Mouse (Mus musculus): ENCODE measurements at regions not wholly inside any gene's neighbourhood (a gene's known extent, or its start where the extent isn't known, plus 50 kb on each side); places are given as distances from the start of the nearest gene placed in this dataset.

DNA sequence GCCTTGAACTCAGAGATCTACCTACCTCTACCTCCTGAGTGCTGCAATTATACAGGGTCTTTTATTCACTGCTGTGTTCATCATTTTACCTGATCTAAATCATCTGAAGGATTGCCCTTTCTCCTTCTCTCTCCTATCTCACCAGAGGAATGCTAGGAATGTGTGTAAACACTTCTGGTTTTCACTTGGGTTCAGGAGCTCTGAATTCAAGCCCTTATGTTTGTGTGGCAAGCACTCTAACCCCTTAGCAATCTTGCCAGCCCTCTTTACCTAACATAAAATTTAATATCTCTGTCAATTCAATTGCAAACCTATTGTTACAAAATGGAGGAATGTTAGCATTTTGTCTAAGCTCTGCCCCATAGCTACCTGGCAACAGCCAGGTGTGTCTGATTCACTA, 112.8 kb upstream of the Gm10295 start:
- H3K27ac ChIP-seq (replicated peaks; ENCODE audit: low read depth, low read length), result no peak overlapping the region
- no peak overlapping the region for H3K4me3 ChIP-seq (ENCODE audit: insufficient read depth, low read depth, low read length)
- H3K4me1 ChIP-seq (ENCODE audit: control insufficient read depth, insufficient read depth, insufficient read length, low read length), result no peaks in the 10 kb centered on the region

DNA sequence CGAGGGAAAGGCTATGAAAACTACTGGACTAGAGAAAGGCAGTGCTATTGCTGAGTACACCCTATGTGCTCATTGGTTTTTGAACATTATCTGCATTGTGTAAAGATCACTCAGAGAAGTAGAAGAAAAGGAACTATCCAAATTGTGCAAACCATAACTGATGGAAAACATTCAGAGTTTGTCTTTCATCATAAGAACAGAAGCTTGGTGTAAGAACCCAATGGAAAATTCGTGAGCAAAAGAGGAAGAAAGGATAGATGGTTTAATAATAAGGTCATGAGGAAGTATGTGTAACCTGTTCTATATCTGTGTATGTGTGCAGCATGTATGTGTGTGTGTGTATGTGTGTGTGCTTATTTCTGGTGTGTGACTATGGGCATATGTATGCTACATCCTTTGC, 112.3 kb upstream of the Gm10295 start:
- Histone ChIP-seq H3K4me1 (ENCODE audit: control insufficient read depth, insufficient read depth, insufficient read length, low read length) (no peaks in the 10 kb centered on the region), H3K4me3 (ENCODE audit: insufficient read depth, low read depth, low read length) (no peak overlapping the region), H3K27ac (replicated peaks; ENCODE audit: low read depth, low read length) (no peak overlapping the region)

DNA sequence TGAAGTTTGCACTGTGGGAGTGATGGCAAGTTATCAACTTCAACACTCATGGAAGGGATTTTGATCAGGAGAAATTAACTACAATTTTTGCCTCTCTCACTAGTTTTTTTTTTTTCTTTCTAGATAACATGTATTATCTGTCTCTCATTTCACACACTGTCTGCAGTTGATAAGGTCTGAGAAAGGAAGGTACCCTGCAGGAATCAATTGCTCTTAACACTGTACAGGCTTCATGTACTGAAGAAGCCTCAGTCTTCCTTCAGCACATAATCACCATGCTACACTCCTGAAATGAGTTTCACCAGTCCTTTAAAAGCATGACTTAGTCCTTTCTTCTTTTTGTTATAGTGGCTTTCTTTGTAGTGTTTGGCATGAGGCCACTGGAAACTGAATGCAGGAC, 108.5 kb upstream of the Gm10295 start:
- no peak overlapping the region for H3K27ac ChIP-seq (replicated peaks; ENCODE audit: low read depth, low read length)
- no peaks in the 10 kb centered on the region; the same call in 1 of the 2 replicates for H3K4me1 ChIP-seq (ENCODE audit: control insufficient read depth, insufficient read depth, insufficient read length, low read length)
- no peak overlapping the region for H3K4me3 ChIP-seq (ENCODE audit: insufficient read depth, low read depth, low read length)

DNA sequence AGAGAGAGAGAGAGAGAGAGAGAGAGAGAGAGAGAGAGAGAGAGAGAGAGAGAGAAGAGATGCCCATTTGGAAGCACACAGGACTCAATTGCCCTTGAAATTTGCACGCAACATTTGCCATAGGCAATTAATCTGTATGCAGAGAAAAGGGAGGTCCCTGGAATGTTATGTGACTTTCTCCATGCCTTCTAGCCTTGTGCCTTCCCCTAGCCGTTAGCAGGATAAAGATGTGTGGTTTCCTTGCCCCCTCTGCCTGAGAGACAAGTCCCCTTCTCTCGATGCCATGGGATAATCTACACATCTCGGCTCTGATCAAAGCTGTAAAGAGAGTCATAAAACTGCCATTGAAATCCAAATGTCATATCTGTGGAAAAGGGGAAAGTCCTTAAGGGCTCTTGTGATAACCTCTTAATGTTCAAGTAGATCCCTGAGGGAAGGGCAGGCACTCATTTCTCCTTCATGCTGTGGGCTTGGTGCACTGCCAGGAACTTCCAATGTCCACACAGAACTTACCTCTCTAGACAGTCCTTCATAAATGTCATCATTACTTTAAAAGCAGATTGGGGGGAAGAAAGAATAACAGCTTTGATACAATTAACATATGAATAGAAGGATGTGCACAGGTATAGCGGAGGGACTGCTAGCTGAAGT, 106.9 kb upstream of the Gm10295 start:
- no peak overlapping the region for H3K27ac ChIP-seq (replicated peaks; ENCODE audit: low read depth, low read length)
- no peaks in the 10 kb centered on the region; the same call in 1 of the 2 replicates for H3K4me1 ChIP-seq (ENCODE audit: control insufficient read depth, insufficient read depth, insufficient read length, low read length)
- H3K4me3 ChIP-seq (ENCODE audit: insufficient read depth, low read depth, low read length), result no peak overlapping the region

DNA sequence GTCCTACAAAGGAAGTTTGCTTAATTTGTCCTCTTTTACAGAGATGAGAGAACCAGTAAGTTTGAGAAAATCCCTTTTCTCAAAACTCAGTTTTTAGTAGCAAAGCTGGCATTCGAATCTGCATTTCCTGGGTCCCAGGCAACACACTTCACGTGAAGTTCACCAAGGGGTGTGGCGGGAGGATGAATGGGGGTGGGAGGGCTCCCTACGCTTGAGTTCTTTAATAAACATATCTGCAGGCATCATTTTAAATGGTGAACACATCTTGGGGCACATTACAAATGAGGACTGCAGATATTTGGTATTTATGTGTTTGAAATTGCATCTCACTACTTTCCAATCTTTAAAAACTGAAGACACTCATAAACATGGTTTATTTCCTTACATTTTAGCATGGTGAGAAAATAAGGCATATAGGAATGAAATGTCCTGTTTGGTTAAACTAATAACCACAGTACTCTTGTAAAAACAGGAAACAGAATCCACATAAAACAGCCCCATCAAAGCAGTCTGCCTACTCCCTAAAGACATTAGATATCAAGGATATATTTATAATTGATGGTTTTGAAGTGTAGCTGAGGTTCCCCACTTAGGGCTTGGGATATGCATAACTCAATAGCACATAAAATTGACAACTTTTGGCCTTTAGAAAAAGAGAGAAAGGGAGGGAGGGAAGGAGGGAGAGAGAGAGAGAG, 106.3 kb upstream of the Gm10295 start:
- Histone ChIP-seq H3K4me3 (ENCODE audit: insufficient read depth, low read depth, low read length) (no peak overlapping the region), H3K27ac (replicated peaks; ENCODE audit: low read depth, low read length) (no peak overlapping the region), H3K4me1 (ENCODE audit: control insufficient read depth, insufficient read depth, insufficient read length, low read length) (no peaks in the 10 kb centered on the region; the same call in 1 of the 2 replicates)

- no peak overlapping the region for H3K27ac ChIP-seq (replicated peaks; ENCODE audit: low read depth, low read length)
- H3K4me3 ChIP-seq (ENCODE audit: insufficient read depth, low read depth, low read length), result no peak overlapping the region
- H3K4me1 ChIP-seq (ENCODE audit: control insufficient read depth, insufficient read depth, insufficient read length, low read length), result no peaks in the 10 kb centered on the region; the same call in 1 of the 2 replicates
These were observed 105.1 kb upstream of the Gm10295 start for GRCm38 (mm10) chr7:71456421-71456820.

DNA sequence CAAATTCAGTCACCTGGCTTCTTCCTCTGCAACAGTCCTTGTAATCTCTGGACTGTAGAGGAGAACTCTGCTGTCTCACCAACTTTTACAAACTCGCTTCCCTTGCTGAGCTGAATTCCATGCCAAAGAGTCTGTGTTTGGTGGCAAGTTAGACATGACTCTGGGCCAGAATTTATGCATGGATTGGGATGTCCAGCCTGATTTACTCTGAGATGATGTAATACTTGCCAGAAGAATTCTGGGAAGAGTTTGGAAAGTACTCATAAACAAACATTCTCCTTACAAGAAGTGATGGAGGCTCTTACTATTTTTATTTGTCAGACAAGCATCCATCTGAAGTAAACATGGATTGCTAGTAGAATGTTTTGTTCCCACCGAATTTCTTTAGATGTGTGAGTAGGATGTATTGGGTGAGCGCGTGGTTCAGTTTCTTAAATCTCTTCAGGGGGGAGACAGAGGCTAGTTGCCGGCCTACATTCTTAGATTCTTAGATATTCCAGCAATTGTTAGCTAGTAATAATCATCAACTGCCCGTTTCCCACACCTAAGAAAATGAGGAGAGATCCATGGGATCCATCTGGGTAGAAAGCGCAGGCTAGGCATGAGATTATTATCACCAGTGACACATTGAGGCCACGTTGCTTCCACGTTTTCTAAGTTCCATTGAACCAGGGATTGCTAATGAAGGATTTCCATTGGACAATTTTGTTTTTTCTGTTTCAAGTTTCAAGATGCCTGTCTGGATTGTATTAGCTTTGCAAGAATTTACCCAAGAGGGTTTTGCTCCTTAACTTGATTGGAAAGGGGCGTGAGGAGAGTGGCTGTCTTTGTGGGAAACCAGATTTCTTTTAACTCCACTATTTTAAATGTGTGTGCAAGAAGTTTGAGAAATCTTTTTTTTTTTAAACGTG, 89.3 kb upstream of the Gm10295 start:
- no peak overlapping the region for H3K27ac ChIP-seq (replicated peaks; ENCODE audit: low read depth, low read length)
- no peak overlapping the region for H3K4me3 ChIP-seq (ENCODE audit: insufficient read depth, low read depth, low read length)
- no peaks in the 10 kb centered on the region for H3K4me1 ChIP-seq (ENCODE audit: control insufficient read depth, insufficient read depth, insufficient read length, low read length)

DNA sequence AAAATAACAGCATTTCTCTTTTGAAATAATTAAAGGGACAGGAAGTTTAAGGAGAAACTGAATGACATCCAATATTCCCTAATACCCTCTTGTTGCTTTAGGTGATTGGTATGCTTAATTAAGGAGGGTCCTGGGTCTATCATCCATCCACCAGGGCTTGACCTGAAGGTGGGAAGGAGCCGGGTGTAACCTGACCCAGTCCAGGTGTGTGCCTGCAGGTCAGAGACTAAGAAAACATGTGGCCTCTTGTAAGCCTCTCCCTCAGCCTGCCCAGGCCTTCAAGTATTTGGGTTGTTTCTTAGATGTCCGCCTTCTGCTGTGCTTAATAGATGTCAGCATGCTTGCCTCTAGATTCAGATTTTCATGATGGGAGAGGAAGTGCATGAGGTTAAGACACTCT, 74.7 kb upstream of the Gm10295 start:
- Histone ChIP-seq H3K4me3 (ENCODE audit: insufficient read depth, low read depth, low read length) (no peak overlapping the region), H3K27ac (replicated peaks; ENCODE audit: low read depth, low read length) (no peak overlapping the region)

GRCm38 (mm10) chr7:71419261-71419660, 68.0 kb upstream of the Gm10295 start:
- Histone ChIP-seq H3K4me3 (ENCODE audit: insufficient read depth, low read depth, low read length) (no peak overlapping the region), H3K27ac (replicated peaks; ENCODE audit: low read depth, low read length) (no peak overlapping the region), H3K4me1 (ENCODE audit: control insufficient read depth, insufficient read depth, insufficient read length, low read length) (no peaks in the 10 kb centered on the region)

More for the DNA sequence above, 74.7 kb upstream of the Gm10295 start:
- no peaks in the 10 kb centered on the region for H3K4me1 ChIP-seq (ENCODE audit: control insufficient read depth, insufficient read depth, insufficient read length, low read length)

GRCm38 (mm10) chr7:71418856-71419255, 67.6 kb upstream of the Gm10295 start:
- Histone ChIP-seq H3K4me1 (ENCODE audit: control insufficient read depth, insufficient read depth, insufficient read length, low read length) (no peaks in the 10 kb centered on the region), H3K27ac (replicated peaks; ENCODE audit: low read depth, low read length) (no peak overlapping the region), H3K4me3 (ENCODE audit: insufficient read depth, low read depth, low read length) (no peak overlapping the region)

- Histone ChIP-seq H3K4me3 (ENCODE audit: insufficient read depth, low read depth, low read length) (no peak overlapping the region), H3K27ac (replicated peaks; ENCODE audit: low read depth, low read length) (no peak overlapping the region), H3K4me1 (ENCODE audit: control insufficient read depth, insufficient read depth, insufficient read length, low read length) (no peaks in the 10 kb centered on the region)
These were observed 63.5 kb upstream of the Gm10295 start for GRCm38 (mm10) chr7:71414756-71415155.

GRCm38 (mm10) chr7:71413121-71413520, 61.8 kb upstream of the Gm10295 start:
- Histone ChIP-seq H3K27ac (replicated peaks; ENCODE audit: low read depth, low read length) (no peak overlapping the region), H3K4me3 (ENCODE audit: insufficient read depth, low read depth, low read length) (no peak overlapping the region), H3K4me1 (ENCODE audit: control insufficient read depth, insufficient read depth, insufficient read length, low read length) (no peaks in the 10 kb centered on the region)

DNA sequence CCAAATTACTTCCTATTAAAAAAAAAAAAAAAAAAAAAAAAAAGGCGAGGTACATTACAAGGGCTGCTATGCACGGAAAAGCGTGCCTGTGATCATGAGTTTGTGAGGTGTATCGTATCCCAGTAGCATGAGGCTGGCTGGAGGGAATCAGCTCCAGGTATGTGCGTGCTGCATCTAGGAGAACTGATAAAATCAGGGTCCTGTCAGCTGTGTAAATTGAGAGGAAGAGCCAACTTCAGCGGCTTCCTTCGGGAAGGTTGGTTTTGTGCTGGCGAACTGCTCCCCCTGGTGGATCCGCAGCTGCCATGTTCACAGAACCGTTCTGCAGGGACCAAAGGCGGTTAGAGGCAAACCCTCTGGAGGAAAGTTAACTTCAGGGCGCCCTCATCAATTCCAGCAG, 60.8 kb upstream of the Gm10295 start:
- H3K4me3 ChIP-seq (ENCODE audit: insufficient read depth, low read depth, low read length), result peak overlapping the region; percentile 48
- no peak overlapping the region for H3K27ac ChIP-seq (replicated peaks; ENCODE audit: low read depth, low read length)
- H3K4me1 ChIP-seq (ENCODE audit: control insufficient read depth, insufficient read depth, insufficient read length, low read length), result no peaks in the 10 kb centered on the region

GRCm38 (mm10) chr7:71411293-71412011, 60.2 kb upstream of the Gm10295 start:
- H3K27ac ChIP-seq (replicated peaks; ENCODE audit: low read depth, low read length), result peak overlapping the region; percentile 71
- peak overlapping the region; percentile 48 for H3K4me3 ChIP-seq (ENCODE audit: insufficient read depth, low read depth, low read length)
- no peaks in the 10 kb centered on the region for H3K4me1 ChIP-seq (ENCODE audit: control insufficient read depth, insufficient read depth, insufficient read length, low read length)

DNA sequence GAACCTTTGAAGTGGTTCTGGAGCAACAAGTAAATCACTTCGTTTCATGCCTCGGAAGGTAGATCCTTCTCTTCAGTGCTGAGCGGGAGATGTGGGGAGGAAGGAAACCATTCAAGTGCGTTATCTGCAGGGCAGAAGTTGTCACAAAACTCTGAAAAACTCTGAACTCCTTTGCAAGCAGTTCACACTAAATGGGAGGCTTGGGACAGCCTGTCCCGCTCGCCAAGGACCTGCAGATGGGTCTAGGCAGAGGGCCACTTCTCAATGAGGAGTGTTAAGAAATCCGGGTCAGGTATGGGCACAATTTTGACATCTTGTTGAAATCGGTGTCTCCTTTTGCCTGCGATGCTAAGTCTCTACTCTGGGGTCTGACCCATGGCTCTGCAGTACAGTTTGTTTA, 58.6 kb upstream of the Gm10295 start:
- Histone ChIP-seq H3K4me1 (ENCODE audit: control insufficient read depth, insufficient read depth, insufficient read length, low read length) (no peaks in the 10 kb centered on the region), H3K27ac (replicated peaks; ENCODE audit: low read depth, low read length) (no peak overlapping the region), H3K4me3 (ENCODE audit: insufficient read depth, low read depth, low read length) (no peak overlapping the region)
